Mouse (Mus musculus) limb, embryonic 10.5 days (tissue): Measurements from ENCODE around the gene Als2cr12. TPM values are rescaled to one million over a fixed set of nuclear protein-coding genes. Genes with fewer than 3 reads are reported as not detected.
"Not testable (repeated sequence)": the region's sequence is repeated elsewhere in the genome, so short reads cannot be mapped to it uniquely, and the experiment has no call there.

ENCODE experiments used
- DNase-seq: peaks from one replicate; pipeline ENCODE4 v3.0.0-alpha.2; 2017; ENCODE audit warnings: low spot score
- H3K27ac ChIP-seq: fragments of 300-500 bp; sonication (generic); 2 replicates; pipeline ENCODE4 v1.5.1; 2016; ENCODE audit warnings: mild to moderate bottlenecking
- H3K27me3 ChIP-seq: fragments of 300-500 bp; sonication (generic); 2 replicates; pipeline ENCODE4 v1.6.1; 2016; ENCODE audit warnings: low read depth, mild to moderate bottlenecking; ENCODE audit not compliant: poor library complexity, severe bottlenecking
- H3K36me3 ChIP-seq: fragments of 300-500 bp; sonication (generic); 2 replicates; pipeline ENCODE4 v1.6.1; 2016; ENCODE audit warnings: mild to moderate bottlenecking, moderate library complexity
- H3K4me1 ChIP-seq: fragments of 300-500 bp; sonication (generic); 2 replicates; pipeline ENCODE4 v1.6.1; 2016
- H3K4me3 ChIP-seq: fragments of 300-500 bp; sonication (generic); 2 replicates; pipeline ENCODE4 v1.5.1; 2016; ENCODE audit warnings: mild to moderate bottlenecking, moderate library complexity
- H3K9me3 ChIP-seq: fragments of 300-500 bp; sonication (generic); replicated peaks from 2 replicates; pipeline ENCODE4 v1.6.1; 2016; ENCODE audit warnings: mild to moderate bottlenecking
- WGBS: fragments of 180-500 bp; shearing (Covaris S2); methylation state at CpG from one replicate; pipeline ENCODE4 v1.1.7; 2016; 5-methylcytosine and 5-hydroxymethylcytosine counted together
- polyA plus RNA-seq: library from polyadenylated mRNA; unstranded; fragments of >200 nt; fragmentation: Nextera tagmentation; extraction: Ambion mirVana; gene quantifications from 2 replicates; pipeline ENCODE4 v1.2.1, GENCODE M21; 2016

Als2cr12 gene
- polyA plus RNA-seq, 1 experiment from 2014 or later, result not detected

DNA sequence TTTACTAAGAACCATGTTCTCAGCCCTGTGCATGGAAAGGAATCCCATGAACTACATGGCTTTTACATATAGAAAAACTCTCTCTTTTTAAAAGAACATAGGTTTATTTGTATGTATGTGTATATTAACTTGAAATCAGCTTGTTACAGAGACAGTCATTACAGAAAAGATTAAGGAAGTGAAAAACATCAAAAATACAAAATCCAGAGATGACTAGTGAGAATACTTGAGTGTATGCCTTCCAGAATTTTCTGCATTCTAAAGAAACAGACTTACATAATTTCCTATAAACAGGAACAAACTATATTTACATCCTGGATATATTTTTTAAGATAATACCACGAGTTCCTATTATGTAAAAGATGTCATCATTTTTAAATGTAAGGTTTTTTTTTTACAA lies 2.1 kb downstream of the Als2cr12 start:
- Histone ChIP-seq H3K27me3 (no peaks in the 10 kb centered on the region), H3K27ac (no peak overlapping the region), H3K9me3 (no peaks in the 10 kb centered on the region), H3K4me1 (no peaks in the 10 kb centered on the region), H3K36me3 (no peaks in the 10 kb centered on the region), H3K4me3 (no peak overlapping the region)
- 86% methylated on average over 1 of the region's 1 CpGs for WGBS
- DNase-seq, result no peak

DNA sequence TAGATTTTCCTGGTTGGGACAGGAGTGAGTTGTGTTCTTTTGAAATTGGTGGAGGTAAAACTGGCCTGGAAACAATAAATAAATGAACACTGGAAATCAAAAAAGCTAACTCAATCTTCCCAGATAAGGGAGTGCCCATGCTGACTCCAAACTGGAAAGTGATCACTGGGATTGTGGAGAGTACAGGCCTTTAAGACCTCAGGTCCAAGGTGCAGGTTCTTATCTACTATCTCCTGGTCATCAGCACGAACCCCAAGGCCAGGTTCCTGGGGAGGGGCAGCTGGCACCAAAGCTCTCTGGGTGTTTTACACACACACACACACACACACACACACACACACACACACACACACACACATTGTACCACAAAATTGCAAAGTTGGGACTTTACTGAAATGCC lies 4.1 kb downstream of the Als2cr12 start:
- H3K27me3 ChIP-seq, H3K4me1 ChIP-seq, H3K4me3 ChIP-seq, H3K36me3 ChIP-seq, DNase-seq, H3K9me3 ChIP-seq, H3K27ac ChIP-seq: not testable (repeated sequence)
- WGBS, result 75% methylated on average over 1 of the region's 1 CpGs

DNA sequence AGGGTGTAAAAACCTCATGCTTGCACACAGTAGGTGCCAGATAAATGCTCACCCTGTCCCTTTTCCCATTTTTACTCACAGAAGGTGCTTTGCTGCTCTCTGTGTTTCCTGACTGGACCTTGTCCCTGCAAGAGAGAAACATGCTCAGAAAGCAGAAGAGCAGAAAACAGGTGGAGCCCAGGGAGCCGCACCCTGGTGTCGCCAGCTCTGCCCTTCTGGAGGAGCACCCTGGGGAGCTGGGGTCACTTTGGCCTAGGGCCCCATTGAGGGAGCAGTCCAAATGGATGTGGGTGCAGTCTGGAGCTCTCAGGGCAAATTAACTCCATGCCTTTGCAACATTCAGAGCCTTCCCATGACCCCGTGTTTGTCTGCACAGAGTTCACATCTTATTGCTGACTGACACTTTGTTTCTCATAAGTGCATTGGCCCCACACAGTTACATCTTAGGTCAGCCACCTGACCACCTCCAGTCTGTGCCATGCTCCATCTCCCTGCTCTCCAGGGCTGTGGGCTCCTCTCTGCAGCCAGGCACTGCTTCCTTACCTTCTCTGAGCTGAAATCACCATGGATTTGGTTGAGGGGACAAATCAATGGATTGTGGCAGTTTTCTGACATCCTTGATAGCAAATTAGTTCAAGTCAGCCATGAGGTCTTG lies 4.8 kb downstream of the Als2cr12 start:
- not testable (repeated sequence) for H3K4me1 ChIP-seq, H3K27me3 ChIP-seq, H3K27ac ChIP-seq, H3K9me3 ChIP-seq, H3K36me3 ChIP-seq, H3K4me3 ChIP-seq
- DNase-seq, result peak; percentile 5
- WGBS, result 67% methylated on average over 2 of the region's 3 CpGs

DNA sequence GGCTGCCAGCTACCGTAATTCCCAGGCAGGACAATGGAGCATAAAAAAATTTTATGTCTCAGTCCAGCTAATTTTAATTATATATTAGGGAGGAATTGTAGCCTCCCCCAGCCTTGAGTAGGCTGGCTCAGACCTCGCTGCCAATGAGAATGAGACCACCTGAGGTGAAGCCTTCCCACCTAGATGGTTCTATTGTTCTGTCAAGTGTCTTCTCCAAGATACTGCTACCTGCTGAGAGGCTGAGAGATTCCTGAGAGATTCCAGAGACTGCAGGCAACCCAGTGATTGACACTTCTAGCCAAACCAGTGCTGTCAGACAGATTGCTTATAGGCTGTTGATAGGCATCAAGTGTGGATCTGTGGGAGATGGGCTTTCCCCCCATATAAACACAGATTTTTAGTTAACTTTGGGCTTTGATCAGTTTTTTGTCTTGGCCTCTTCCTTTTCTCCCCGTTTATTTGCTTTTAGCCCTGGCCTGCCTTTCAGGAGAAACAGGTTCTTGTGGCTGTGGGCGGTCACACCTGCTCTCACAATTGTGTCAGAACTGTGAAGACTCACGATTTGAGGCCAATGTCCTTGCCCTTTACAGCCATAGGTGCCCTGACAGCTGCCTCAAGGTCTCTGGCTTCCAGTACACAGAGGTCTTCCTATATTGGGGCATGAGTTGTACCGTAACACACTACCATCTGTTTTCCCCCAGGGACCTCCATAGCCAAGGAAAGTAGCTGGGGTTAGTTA lies 5.6 kb downstream of the Als2cr12 start:
- DNase-seq, result peak; percentile 12
- Histone ChIP-seq H3K4me3 (no peak overlapping the region), H3K27me3 (no peaks in the 10 kb centered on the region), H3K9me3 (no peaks in the 10 kb centered on the region), H3K36me3 (no peaks in the 10 kb centered on the region), H3K4me1 (no peaks in the 10 kb centered on the region), H3K27ac (no peak overlapping the region)
- 63% methylated on average over 6 of the region's 6 CpGs for WGBS

DNA sequence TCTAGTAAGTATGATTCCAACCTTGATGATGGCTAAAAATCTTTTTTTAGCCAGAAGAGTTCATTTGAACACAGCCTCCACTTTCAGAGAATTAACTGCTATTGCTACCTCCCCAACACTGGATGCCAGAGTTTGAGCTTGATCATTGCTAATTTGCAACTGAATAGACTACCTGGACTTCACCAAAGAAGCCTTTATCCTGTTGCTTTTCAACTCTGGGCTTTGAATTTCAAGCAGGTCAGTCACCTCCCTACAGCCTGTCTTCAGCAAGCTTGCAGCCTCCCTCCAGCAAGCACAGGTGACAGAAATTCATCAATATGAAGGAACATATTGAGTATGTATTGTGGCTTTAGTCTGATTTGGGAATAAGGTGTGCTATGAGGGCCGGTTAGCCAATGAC lies 6.4 kb downstream of the Als2cr12 start:
- no peaks in the 10 kb centered on the region for H3K36me3 ChIP-seq
- H3K4me1 ChIP-seq, result no peaks in the 10 kb centered on the region
- DNase-seq, result peak; percentile 10
- H3K27ac ChIP-seq, result no peak overlapping the region
- H3K9me3 ChIP-seq, result no peaks in the 10 kb centered on the region
- WGBS, result 80% methylated on average over 1 of the region's 1 CpGs
- no peak overlapping the region for H3K4me3 ChIP-seq
- H3K27me3 ChIP-seq, result no peaks in the 10 kb centered on the region

DNA sequence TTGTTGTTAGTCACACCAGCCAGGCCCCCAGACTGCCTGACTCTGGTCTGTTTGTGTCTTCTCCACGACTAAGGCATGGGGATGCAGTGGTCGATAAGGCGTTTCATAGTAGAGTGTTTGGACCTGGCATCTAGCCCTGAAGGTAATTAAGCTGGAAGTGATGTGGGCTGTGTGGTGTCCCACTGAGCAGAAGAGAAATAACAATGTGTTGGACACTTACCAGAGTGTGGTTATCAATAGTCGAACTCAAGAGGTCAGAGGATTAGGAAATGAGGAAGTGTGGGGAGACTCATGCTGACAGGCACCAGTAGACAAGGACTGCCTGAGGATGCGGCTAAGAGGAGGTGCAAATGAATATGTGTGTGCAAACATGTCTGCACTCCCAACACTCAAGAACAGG lies 17.4 kb downstream of the Als2cr12 start:
- H3K27ac ChIP-seq, H3K36me3 ChIP-seq, H3K4me1 ChIP-seq, H3K27me3 ChIP-seq, H3K9me3 ChIP-seq, H3K4me3 ChIP-seq: not testable (repeated sequence)
- DNase-seq, result peak; percentile 7
- WGBS, result 79% methylated on average over 5 of the region's 5 CpGs

DNA sequence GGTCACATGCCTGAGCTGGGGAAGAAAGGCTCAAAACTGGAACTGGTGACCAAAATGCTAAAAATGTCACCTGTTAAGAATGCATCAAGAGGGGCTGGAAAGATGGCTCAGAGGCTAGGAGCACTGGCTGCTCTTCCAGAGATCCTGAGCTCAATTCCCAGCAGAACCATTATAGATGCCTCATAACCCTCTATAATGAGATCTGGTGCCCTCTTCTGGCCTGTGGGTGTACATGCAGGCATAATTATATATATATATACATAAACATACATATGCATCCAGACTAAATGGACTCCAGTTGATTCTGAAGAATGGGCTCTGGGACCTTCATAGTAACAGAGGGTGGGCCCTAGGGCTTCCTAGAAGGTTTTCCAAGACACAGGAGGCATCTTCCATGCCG lies 18.2 kb downstream of the Als2cr12 start:
- H3K36me3 ChIP-seq, result no peaks in the 10 kb centered on the region
- H3K9me3 ChIP-seq, result no peaks in the 10 kb centered on the region
- no peak overlapping the region for H3K27ac ChIP-seq
- no peak overlapping the region for H3K4me3 ChIP-seq
- H3K27me3 ChIP-seq, result no peaks in the 10 kb centered on the region
- no peaks in the 10 kb centered on the region for H3K4me1 ChIP-seq
- peak; percentile 31 for DNase-seq
- WGBS, result 93% methylated on average over 1 of the region's 1 CpGs

DNA sequence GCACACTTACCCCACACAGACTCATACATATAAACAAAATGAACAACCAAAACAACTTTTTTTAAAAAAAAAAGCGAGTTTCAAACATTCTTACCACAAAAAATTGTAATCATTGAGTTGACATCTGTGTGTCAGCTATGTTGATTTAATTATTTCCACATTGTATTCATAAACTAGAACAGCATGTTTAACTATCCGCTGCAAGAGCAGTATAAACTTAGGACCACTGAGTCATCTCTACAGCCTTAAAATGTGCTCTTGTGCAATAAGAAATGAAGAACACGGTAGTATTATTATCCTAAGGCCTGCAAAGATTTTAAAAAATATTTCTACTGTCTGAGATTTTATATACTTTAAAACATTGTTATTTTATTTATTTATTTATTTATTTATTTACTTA lies 20.8 kb downstream of the Als2cr12 start:
- Histone ChIP-seq H3K36me3 (no peaks in the 10 kb centered on the region), H3K4me3 (no peak overlapping the region), H3K27ac (no peak overlapping the region), H3K27me3 (no peaks in the 10 kb centered on the region), H3K9me3 (no peaks in the 10 kb centered on the region), H3K4me1 (no peaks in the 10 kb centered on the region)
- no peak for DNase-seq
- 90% methylated on average over 3 of the region's 3 CpGs for WGBS

DNA sequence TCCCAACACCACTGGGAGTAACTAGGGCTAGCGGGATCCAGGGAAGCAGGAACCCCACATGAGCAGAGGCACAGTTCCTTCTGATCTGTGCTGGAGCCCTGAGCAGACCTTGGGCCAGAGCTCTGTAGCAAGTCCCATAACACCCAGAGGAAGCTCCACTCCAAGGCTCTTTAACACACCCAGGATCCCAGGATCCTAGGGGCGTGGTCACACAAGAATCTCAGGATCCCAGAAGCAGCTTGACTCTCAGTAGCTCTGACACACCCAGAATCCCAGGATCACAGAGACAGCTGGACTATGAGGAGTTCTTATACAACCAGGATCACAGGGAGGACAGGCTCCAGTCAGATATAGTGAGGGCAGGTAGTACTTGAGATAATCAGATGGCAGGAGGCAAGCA lies 23.7 kb downstream of the Als2cr12 start:
- Histone ChIP-seq H3K27me3 (no peaks in the 10 kb centered on the region), H3K4me1 (no peaks in the 10 kb centered on the region), H3K4me3 (no peak overlapping the region), H3K36me3 (no peaks in the 10 kb centered on the region), H3K27ac (no peak overlapping the region), H3K9me3 (no peaks in the 10 kb centered on the region)
- WGBS, result 91% methylated on average over 2 of the region's 2 CpGs
- no peak for DNase-seq

DNA sequence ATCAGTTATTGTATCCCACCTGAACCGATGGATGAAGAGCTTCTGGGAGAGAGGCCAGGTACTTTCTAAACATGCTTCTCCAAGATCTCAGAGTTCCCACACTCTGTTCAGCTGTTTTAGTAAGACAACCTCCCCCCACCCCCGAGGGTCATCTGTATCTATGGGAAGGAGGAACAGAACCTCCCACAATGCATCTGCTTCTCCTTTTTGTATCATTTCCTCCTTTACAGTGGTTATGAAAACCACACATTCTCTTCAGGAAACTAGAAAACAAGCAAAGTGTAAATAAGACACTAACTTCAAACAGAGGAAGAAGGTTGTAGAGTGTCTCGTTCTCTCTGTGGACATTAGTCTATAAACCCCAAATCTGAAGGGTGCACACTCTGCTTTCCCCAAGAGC lies 26.2 kb downstream of the Als2cr12 start:
- H3K4me3 ChIP-seq, H3K4me1 ChIP-seq, H3K9me3 ChIP-seq, DNase-seq, H3K27ac ChIP-seq, H3K36me3 ChIP-seq, H3K27me3 ChIP-seq: not testable (repeated sequence)
- WGBS, result 93% methylated on average over 3 of the region's 3 CpGs

DNA sequence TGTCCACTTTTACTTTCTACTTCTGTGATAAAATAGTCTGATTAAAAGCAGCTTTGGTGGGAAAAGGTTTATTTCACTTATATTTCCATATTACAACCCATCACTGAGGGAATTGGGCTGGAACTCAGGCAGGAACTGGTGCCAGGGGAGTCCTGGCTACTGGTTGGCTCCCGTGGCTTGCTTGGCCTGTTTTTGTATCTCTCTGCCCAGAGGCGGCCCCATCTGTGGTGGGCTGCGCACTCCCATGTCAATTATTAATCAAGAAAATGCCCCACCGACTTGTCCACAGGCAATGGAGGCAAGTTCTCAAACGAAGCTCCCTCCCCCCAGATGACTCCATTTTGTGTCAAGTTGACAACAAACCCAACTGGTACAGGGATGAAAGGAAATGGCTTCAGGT lies 27.6 kb downstream of the Als2cr12 start:
- no peak overlapping the region for H3K4me3 ChIP-seq

DNA sequence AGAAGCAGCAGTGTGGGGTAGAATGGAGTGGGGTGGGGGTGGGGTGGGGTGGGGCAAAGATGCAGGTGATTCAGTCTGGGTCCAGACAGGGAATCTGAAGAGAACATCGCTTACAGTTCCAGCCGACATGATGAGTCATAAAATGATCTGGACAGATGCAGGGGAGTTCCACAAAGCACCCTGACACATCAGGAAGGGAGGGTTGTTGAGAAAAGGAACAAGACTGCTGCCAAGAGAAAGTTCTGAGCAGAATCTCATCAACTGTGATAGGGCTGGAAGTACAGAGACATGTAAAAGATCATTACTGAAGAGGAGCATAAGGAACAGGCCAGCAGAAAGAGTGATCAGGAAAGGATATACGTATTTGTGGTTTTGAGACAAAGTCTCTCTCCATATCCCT lies 32.4 kb downstream of the Als2cr12 start:
- H3K9me3 ChIP-seq, H3K27me3 ChIP-seq, H3K36me3 ChIP-seq, DNase-seq, H3K4me3 ChIP-seq, H3K4me1 ChIP-seq, H3K27ac ChIP-seq: not testable (repeated sequence)
- 90% methylated on average over 3 of the region's 3 CpGs for WGBS

More for the DNA sequence above, 27.6 kb downstream of the Als2cr12 start:
- Histone ChIP-seq H3K36me3 (no peaks in the 10 kb centered on the region), H3K27ac (no peak overlapping the region), H3K9me3 (no peaks in the 10 kb centered on the region), H3K27me3 (no peaks in the 10 kb centered on the region), H3K4me1 (no peaks in the 10 kb centered on the region)
- peak; percentile 7 for DNase-seq
- 95% methylated on average over 5 of the region's 5 CpGs for WGBS

DNA sequence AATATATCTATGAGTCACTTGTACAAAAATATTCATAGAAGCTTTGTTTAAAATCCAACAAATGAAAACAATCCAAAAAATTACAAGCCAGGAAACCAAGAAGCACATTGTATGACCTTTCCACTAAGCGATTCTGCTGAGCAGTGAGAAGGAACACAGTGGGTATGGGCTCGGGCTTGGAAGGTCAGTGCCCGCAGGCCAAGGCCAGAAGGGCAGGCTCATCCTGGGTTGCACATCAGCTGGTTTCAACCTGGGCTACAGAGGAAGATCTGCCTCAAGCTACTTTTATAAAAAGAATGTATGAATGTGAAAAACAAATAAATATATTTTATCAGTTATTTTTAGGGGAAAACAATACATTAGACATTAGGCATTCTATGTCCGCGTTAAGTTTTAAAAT lies 33.1 kb downstream of the Als2cr12 start:
- H3K4me1 ChIP-seq, H3K27me3 ChIP-seq, H3K4me3 ChIP-seq, DNase-seq, H3K27ac ChIP-seq, H3K9me3 ChIP-seq, H3K36me3 ChIP-seq: not testable (repeated sequence)
- 92% methylated on average over 5 of the region's 5 CpGs for WGBS
